Mouse (Mus musculus): ENCODE data around the gene Zfp866.

The Zfp866 gene

DNA sequence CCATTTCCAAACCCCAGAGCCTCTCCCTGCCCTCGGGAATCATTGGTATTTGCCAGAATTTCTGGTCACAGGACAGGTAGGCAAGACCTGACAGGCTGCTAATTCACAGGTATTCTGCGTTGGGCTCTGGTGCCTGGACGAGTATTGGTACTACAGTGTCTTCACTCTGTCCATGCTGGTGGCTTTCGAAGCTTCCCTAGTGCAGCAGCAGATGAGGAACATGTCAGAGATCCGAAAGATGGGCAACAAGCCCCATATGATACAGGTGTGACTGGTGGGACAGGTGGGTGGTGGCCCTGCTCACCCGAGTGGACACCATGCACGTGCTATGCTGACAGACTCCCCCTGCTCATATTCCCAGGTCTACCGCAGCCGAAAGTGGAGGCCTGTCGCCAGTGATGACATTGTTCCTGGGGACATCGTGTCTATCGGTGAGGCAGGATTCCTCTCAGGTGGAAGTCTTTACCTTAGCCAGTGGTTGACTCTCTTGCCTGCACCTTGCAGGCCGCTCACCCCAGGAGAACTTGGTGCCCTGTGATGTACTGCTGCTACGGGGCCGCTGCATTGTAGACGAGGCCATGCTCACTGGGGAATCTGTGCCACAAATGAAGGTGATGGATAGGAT is 5.9 kb upstream of the Zfp866 start:
- DNase-seq: peak in 1 of 2 experiments; percentile 28

GRCm38 (mm10) chr8:69794901-69795300 is 3.9 kb upstream of the Zfp866 start:
- no peak for DNase-seq

DNA sequence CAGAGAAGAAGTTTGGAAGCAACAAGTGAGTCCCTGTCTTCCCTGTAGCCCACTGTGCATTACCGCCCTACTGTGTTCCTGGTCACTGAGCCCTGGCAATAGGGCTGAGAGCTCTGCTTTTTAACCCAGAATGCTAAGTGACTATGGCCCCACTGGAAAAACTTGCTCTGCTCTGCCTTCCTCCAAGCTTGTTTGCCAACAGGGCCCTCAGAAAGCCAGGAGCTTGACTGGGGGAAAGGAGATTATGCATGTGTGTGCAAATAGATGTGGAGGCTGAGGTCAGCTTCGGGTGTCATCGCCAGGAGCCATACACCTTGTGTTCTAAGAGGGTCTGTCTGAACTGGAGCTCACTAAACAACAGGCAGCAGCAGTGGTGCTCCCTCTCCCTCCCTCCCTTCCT is 3.1 kb upstream of the Zfp866 start:
- DNase-seq: no peak

GRCm38 (mm10) chr8:69793666-69794065 is 2.7 kb upstream of the Zfp866 start:
- peak in 1 of 2 experiments; percentile 28 for DNase-seq

- peak; percentile 40 to 73 for DNase-seq
Measured at GRCm38 (mm10) chr8:69791415-69792068, 564 bp upstream of the Zfp866 start.

- DNase-seq: peak in 1 of 2 experiments; percentile 21
Measured at GRCm38 (mm10) chr8:69790364-69790763, 614 bp downstream of the Zfp866 start.

DNA sequence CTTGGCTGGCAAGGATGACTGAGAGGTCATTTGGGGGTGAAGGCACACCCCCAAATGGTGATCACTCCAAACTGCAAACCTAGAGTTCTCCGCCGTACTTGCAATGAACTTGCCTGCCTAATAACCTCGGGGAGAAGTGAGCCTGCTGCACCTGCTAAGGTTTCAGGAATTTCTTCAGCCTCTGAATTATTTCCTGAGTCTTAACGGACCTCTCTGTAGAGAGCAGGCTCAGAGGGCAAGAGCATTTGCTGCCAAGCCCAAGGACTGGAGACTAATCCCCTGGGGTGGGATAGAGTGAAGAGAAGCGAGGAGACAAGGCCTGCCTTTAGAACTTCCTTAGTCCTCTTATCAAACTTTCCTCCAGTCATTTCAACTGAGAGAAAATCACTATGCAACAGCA is 1.2 kb downstream of the Zfp866 start:
- peak in 1 of 2 experiments; percentile 35 for DNase-seq

DNA sequence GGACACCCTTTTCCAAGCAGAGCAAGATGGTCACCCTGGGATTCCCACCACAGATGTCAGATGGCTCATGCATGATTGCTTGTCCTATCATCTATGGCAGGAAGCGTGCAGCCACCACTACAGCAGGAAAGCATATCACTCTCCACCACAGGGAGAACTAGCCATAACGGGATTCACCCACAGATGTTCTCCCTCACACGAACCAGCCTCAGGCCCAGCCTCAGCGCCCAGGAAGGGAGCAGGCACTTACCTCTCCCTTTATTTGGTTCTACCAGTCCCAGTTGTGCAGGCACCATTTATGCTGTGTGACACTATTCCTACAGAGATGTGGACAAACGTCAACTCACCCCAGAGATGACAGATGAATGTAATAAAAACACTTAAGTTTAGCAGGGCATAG is 1.9 kb downstream of the Zfp866 start:
- DNase-seq: no peak

GRCm38 (mm10) chr8:69777111-69777510 is 13.9 kb downstream of the Zfp866 start:
- no peak for DNase-seq

GRCm38 (mm10) chr8:69775149-69775534 is 15.8 kb downstream of the Zfp866 start:
- no peak for DNase-seq

DNA sequence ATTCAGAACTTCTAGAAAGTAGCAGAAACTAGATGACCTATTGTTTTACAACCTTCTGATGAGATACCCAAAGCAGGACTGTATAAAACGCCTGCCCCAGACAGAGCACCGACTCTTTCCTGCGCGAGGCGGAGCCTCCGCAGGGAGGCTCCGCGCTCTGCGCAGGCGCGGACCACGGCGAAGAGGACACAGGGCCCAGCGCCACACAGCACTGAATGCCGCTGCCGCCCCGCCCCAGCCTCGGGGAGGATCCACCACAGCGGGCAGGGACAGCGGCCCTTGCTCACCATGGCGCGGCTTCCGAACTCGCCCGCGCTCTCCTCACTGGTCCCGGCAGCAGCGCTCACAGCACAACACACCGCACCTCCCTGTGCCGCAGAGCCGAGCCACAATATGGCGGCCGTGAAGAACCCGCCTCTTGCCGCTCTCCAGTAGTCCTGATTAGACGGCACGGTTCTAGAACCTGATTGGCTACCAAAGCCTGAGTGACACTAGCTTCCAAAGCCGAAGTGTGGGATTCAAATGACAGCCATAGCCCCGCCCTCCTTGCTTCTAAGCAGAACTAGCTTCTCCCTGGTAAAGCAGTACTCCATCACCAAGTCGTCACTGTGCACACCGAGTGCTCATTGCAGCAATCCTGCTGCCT is 16.4 kb downstream of the Zfp866 start, which contains the start of gene Gm20422:
Gm20422 (minus strand) TSS at position 384 of the 646 bp plus-strand sequence.
- DNase-seq: peak; percentile 93 to 96

GRCm38 (mm10) chr8:69772106-69772505 is 18.9 kb downstream of the Zfp866 start:
- DNase-seq: no peak

DNA sequence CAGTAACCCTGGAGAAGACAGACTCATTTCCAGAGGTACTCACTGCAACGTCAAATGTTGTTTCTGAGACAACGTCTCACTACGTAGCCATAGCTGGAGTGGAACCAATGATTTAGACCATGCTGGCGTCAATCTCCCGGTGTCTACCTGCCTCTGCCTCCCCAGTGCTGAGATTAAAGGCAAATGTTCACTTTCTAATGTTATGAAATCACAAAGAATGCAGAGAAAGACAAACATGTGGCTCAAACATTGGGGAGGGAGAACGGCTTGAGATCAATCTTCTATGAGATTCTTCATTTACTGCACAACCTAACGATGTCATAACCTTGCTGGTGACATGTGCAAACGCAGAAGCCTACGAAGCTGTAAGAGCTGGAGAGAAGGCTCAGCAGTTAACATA is 19.8 kb downstream of the Zfp866 start:
- DNase-seq: no peak

DNA sequence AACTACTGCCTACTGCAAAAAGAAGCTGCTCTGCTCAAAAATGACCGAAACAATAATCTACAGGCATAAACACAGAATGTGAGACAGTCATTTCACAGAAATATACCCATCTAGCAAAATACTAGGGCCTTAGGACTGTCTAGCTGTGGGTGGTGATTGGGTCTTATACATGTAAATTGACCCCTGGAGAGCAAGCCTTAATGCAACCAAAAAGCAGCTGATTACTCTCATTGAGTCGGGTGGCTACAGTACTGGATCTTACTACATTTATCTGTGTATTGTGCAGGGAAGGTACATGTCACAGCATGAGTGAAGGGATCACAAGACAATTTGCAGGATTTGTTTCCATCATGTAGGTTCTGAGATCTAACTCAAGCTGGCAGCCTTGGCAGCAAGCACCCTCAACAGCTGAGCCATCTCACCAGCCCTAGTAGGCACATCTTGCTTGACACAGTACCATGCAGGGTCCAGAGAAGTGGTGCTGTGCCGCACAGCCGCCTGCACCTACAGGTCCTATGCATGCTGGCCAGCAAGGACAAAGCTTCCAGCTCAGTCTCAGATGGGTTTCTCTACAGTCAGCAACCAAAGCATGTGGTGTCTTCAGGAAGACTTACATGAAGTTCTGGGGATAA is 29.0 kb downstream of the Zfp866 start:
- no peak for DNase-seq

- DNase-seq: no peak
Measured at GRCm38 (mm10) chr8:69758316-69758715, 32.7 kb downstream of the Zfp866 start.

- DNase-seq: no peak
Measured at GRCm38 (mm10) chr8:69752437-69752836, 38.5 kb downstream of the Zfp866 start.

DNA sequence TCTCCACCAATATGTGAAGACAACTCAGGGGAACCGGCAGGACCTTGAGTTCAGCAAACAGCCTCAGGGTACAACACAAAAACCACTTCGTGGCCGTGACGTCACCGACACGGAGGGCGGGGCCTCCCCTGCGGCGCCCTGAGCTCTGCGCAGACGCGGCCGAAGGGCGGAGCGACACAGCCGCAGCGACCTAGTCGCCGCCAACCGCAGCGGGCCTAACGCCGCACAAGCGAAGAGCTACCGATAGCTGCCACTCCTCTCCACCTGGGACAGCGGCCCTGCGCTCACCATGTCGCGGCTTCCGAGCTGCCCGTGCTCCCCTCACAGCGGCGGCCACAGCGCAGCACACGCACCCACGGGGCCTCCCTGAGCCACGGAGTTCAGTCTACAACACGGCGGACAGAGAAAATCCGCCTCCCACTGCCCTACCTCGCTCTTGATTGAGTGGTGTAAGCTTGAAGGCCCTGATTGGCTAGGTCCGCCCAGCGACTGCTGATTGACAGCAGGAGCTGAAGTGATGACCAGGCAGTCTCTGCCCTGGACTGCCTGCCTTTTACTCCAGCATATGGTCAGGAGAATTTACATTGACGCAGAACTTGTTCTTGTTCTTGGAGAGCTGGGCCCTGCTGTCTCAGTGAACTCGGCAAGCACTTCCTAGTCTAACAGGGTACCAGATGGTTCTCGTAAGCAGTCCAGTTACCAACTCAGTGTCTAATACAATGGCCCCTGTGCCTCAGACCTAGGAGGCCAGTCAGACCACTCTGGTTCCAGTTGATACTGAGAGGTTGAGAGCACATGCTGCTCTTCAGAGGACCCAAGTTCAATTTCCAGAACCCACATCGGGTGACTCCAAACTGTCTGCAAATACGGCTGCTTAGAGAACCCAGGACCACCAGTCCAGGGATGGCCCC is 41.2 kb downstream of the Zfp866 start, which contains the start of gene Zfp963:
Zfp963 (minus strand) TSS at position 427 of the 911 bp plus-strand sequence.
- peak; percentile 96 to 97 for DNase-seq

- no peak for DNase-seq
Measured at GRCm38 (mm10) chr8:69741231-69741630, 49.7 kb downstream of the Zfp866 start.

DNA sequence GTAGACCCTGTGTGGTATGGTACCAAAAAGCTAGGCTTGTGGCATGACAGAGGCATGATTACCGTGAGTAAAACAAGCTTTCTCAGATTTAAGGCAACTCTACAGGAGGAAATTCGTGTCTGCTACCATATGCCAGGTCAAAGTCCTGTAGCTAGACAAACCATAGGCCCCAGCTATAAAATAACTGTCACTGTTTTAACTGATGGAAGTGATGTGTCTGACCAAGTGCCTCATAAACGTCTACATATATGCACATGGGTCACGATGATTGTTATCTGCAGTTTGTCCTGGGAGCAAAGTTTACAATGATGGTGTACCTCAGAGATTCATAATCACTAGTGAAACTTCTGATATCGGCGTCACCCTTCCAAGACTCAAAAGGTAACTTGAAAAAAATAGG is 50.2 kb downstream of the Zfp866 start:
- DNase-seq: no peak

DNA sequence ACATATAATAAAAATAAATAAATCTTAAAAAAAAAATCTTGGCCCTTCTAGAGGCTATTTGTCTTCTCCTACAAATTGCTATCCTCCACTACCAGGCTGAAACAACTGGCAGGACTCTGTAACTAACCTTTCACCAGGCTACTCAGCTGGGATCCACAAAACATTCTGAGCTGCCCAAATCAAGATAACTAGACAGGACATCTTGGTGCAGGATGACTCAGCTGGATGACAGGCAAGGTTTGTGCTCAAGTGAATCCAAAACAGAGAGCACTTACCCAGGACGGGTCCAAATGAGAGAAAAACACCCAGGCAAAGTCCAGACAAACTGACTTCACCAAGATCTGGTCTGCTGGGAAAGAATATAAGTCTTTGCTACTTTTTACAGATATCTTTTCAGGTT is 55.5 kb downstream of the Zfp866 start:
- no peak for DNase-seq

GRCm38 (mm10) chr8:69717232-69717580 is 73.8 kb downstream of the Zfp866 start:
- DNase-seq: no peak
